Mouse (Mus musculus): ENCODE measurements around the gene Mrpl33. TPM values are rescaled to one million over a fixed set of nuclear protein-coding genes. Genes with fewer than 3 reads are reported as not detected.

Mrpl33 gene
- total RNA-seq, 2 experiments from 2014 or later = 93.4 to 320 TPM

- no peak for ATAC-seq (replicated peaks; ENCODE audit: low FRiP score, low TSS enrichment, poor library complexity, severe bottlenecking)
These were observed 6.9 kb upstream of the Mrpl33 start for GRCm38 (mm10) chr5:31589711-31590319.

GRCm38 (mm10) chr5:31591122-31591521 is 5.6 kb upstream of the Mrpl33 start:
- ATAC-seq (replicated peaks; ENCODE audit: low FRiP score, low TSS enrichment, poor library complexity, severe bottlenecking) = no peak

GRCm38 (mm10) chr5:31595868-31596267 is 867 bp upstream of the Mrpl33 start:
- ATAC-seq (replicated peaks; ENCODE audit: low FRiP score, low TSS enrichment, poor library complexity, severe bottlenecking) = no peak

- no peak for ATAC-seq (replicated peaks; ENCODE audit: low FRiP score, low TSS enrichment, poor library complexity, severe bottlenecking)
These were observed 752 bp downstream of the Mrpl33 start for GRCm38 (mm10) chr5:31597430-31597944.

- no peak for ATAC-seq (replicated peaks; ENCODE audit: low FRiP score, low TSS enrichment, poor library complexity, severe bottlenecking)
These were observed 1.4 kb downstream of the Mrpl33 start for GRCm38 (mm10) chr5:31598121-31598520.

GRCm38 (mm10) chr5:31598579-31598978 is 1.8 kb downstream of the Mrpl33 start:
- ATAC-seq (replicated peaks; ENCODE audit: low FRiP score, low TSS enrichment, poor library complexity, severe bottlenecking) = peak; percentile 38; the same call in 1 of the 2 replicates

GRCm38 (mm10) chr5:31599161-31599560 is 2.4 kb downstream of the Mrpl33 start:
- ATAC-seq (replicated peaks; ENCODE audit: low FRiP score, low TSS enrichment, poor library complexity, severe bottlenecking) = peak; percentile 39; the same call in 1 of the 2 replicates

GRCm38 (mm10) chr5:31601162-31601722 is 4.5 kb downstream of the Mrpl33 start:
- ATAC-seq (replicated peaks; ENCODE audit: low FRiP score, low TSS enrichment, poor library complexity, severe bottlenecking) = peak; percentile 34

- ATAC-seq (replicated peaks; ENCODE audit: low FRiP score, low TSS enrichment, poor library complexity, severe bottlenecking) = 0 out of 2 replicates have a peak, but pooled peaks have one; percentile 26
These were observed 5.6 kb downstream of the Mrpl33 start for GRCm38 (mm10) chr5:31602377-31602776.

- ATAC-seq (replicated peaks; ENCODE audit: low FRiP score, low TSS enrichment, poor library complexity, severe bottlenecking) = no peak
These were observed 7.0 kb downstream of the Mrpl33 start for GRCm38 (mm10) chr5:31603766-31604165.

GRCm38 (mm10) chr5:31606151-31606550 is 9.4 kb downstream of the Mrpl33 start:
- ATAC-seq (replicated peaks; ENCODE audit: low FRiP score, low TSS enrichment, poor library complexity, severe bottlenecking) = no peak

GRCm38 (mm10) chr5:31610376-31611086 is 13.8 kb downstream of the Mrpl33 start:
- no peak for ATAC-seq (replicated peaks; ENCODE audit: low FRiP score, low TSS enrichment, poor library complexity, severe bottlenecking)

- ATAC-seq (replicated peaks; ENCODE audit: low FRiP score, low TSS enrichment, poor library complexity, severe bottlenecking) = no peak
These were observed 14.5 kb downstream of the Mrpl33 start for GRCm38 (mm10) chr5:31611186-31611585.

GRCm38 (mm10) chr5:31613852-31614286 is 17.1 kb downstream of the Mrpl33 start:
- peak; percentile 90 for ATAC-seq (replicated peaks; ENCODE audit: low FRiP score, low TSS enrichment, poor library complexity, severe bottlenecking)

GRCm38 (mm10) chr5:31614339-31615025 is 17.7 kb downstream of the Mrpl33 start:
- ATAC-seq (replicated peaks; ENCODE audit: low FRiP score, low TSS enrichment, poor library complexity, severe bottlenecking) = peak; percentile 21; the same call in 1 of the 2 replicates

- ATAC-seq (replicated peaks; ENCODE audit: low FRiP score, low TSS enrichment, poor library complexity, severe bottlenecking) = no peak
These were observed 23.6 kb downstream of the Mrpl33 start for GRCm38 (mm10) chr5:31620326-31620725.

GRCm38 (mm10) chr5:31627117-31627516 is 30.4 kb downstream of the Mrpl33 start:
- no peak for ATAC-seq (replicated peaks; ENCODE audit: low FRiP score, low TSS enrichment, poor library complexity, severe bottlenecking)

GRCm38 (mm10) chr5:31627562-31628526 is 31.1 kb downstream of the Mrpl33 start:
- no peak for ATAC-seq (replicated peaks; ENCODE audit: low FRiP score, low TSS enrichment, poor library complexity, severe bottlenecking)

- ATAC-seq (replicated peaks; ENCODE audit: low FRiP score, low TSS enrichment, poor library complexity, severe bottlenecking) = no peak
These were observed 31.8 kb downstream of the Mrpl33 start for GRCm38 (mm10) chr5:31628555-31628954.

Data from megakaryocyte-erythroid progenitor cell, adult 5-6 weeks (primary cell).